Mouse (Mus musculus) cortical plate, adult 2 months (tissue): ENCODE data around the gene Tmc6.

ENCODE experiments used
- CTCF ChIP-seq: fragments of 200-500 bp; IDR thresholded peaks from 2 replicates; pipeline ENCODE4 v1.5.1; 2011; ENCODE audit warnings: mild to moderate bottlenecking, control low read depth, low read length; ENCODE audit not compliant: insufficient read depth; ENCODE audit errors: extremely low read depth
- POLR2A ChIP-seq: fragments of 200-500 bp; IDR thresholded peaks from 2 replicates; pipeline ENCODE4 v1.6.1; 2011; ENCODE audit warnings: mild to moderate bottlenecking, low read length, control low read depth; ENCODE audit not compliant: insufficient read depth; ENCODE audit errors: extremely low read depth

GRCm38 (mm10) chr11:117830401-117830800, 48.4 kb upstream of the Tmc6 start:
- TF ChIP-seq CTCF (no peak), POLR2A (no peak)
